Mouse (Mus musculus) lung, embryonic 14.5 days (tissue): ENCODE data around the gene Acad9. TPM values are rescaled to one million over a fixed set of nuclear protein-coding genes. Genes with fewer than 3 reads are reported as not detected.

Experiments
- ATAC-seq: fragments of 200-750 bp; cut with Nextera tagmentation; 2 replicates; pipeline ENCODE4 v1.8.0; 2017; ENCODE audit warnings: mild to moderate bottlenecking, moderate TSS enrichment, moderate library complexity; ENCODE audit not compliant: insufficient read depth
- DNase-seq: peaks from one replicate; pipeline ENCODE4 v3.0.0-alpha.2; 2015
- H3K27ac ChIP-seq: fragments of 300-500 bp; sonication (generic); 2 replicates; pipeline ENCODE4 v1.5.1; 2014; ENCODE audit warnings: low read depth, mild to moderate bottlenecking, moderate library complexity
- H3K27me3 ChIP-seq: fragments of 300-500 bp; sonication (generic); 2 replicates; pipeline ENCODE4 v1.6.1; 2014; ENCODE audit warnings: low read length, control low read depth; ENCODE audit not compliant: insufficient read depth
- H3K36me3 ChIP-seq: fragments of 300-500 bp; sonication (generic); 2 replicates; pipeline ENCODE4 v1.6.1; 2014; ENCODE audit warnings: control low read depth; ENCODE audit not compliant: insufficient read depth
- H3K4me1 ChIP-seq: fragments of 300-500 bp; sonication (generic); 2 replicates; pipeline ENCODE4 v1.6.1; 2014; ENCODE audit warnings: antibody characterized with exemption, control low read depth; ENCODE audit not compliant: insufficient read depth
- H3K4me2 ChIP-seq: fragments of 300-500 bp; sonication (generic); 2 replicates; pipeline ENCODE4 v1.6.1; 2014; ENCODE audit warnings: mild to moderate bottlenecking
- H3K4me3 ChIP-seq: fragments of 300-500 bp; sonication (generic); 2 replicates; pipeline ENCODE4 v1.5.1; 2014; ENCODE audit warnings: low read depth, low read length
- H3K9ac ChIP-seq: fragments of 300-500 bp; sonication (generic); 2 replicates; pipeline ENCODE4 v1.6.1; 2014
- H3K9me3 ChIP-seq: fragments of 300-500 bp; sonication (generic); 2 replicates; pipeline ENCODE4 v1.6.1; 2016; ENCODE audit warnings: low read depth, low read length, control low read depth
- CTCF ChIP-seq: IDR thresholded peaks from 2 replicates; pipeline ENCODE4 v1.5.1; 2016; ENCODE audit warnings: antibody characterized with exemption, low read depth
- WGBS: fragments of 180-500 bp; shearing (Covaris S2); extraction: QIAGEN DNeasy Blood & Tissue Kit; methylation state at CpG from one replicate; pipeline ENCODE4 v1.1.7; 2014; 5-methylcytosine and 5-hydroxymethylcytosine counted together
- polyA plus RNA-seq: library from polyadenylated mRNA; unstranded; fragments of >200 nt; fragmentation: Nextera tagmentation; extraction: Ambion mirVana; gene quantifications from 2 replicates; pipeline ENCODE4 v1.2.1, GENCODE M21; 2014

The Acad9 gene
- polyA plus RNA-seq, 1 experiment from 2014 or later, result 90.4 TPM

- no peak for TF ChIP-seq CTCF
- DNase-seq (no peak), ATAC-seq (no peak)
- no peak overlapping the region for H3K4me3 ChIP-seq
- no peak overlapping the region for H3K27ac ChIP-seq
- no peaks in the 10 kb centered on the region for H3K27me3 ChIP-seq
- no peak overlapping the region for H3K9ac ChIP-seq
- no peaks in the 10 kb centered on the region for H3K4me1 ChIP-seq
- 65% methylated on average over 1 of the region's 1 CpGs for WGBS
- H3K4me2 ChIP-seq, result no peak overlapping the region
- no peaks in the 10 kb centered on the region for H3K36me3 ChIP-seq
- H3K9me3 ChIP-seq, result no peaks in the 10 kb centered on the region
Measured at GRCm38 (mm10) chr3:36138171-36138660, 72.4 kb downstream of the Acad9 start.

- H3K4me2 ChIP-seq, result no peak overlapping the region
- no peaks in the 10 kb centered on the region for H3K27me3 ChIP-seq
- no peak overlapping the region for H3K9ac ChIP-seq
- no peaks in the 10 kb centered on the region for H3K9me3 ChIP-seq
- TF ChIP-seq CTCF, result no peak
- H3K36me3 ChIP-seq, result no peaks in the 10 kb centered on the region
- no peak for DNase-seq
- H3K4me3 ChIP-seq, result no peak overlapping the region
- no peak overlapping the region for H3K27ac ChIP-seq
- H3K4me1 ChIP-seq, result no peaks in the 10 kb centered on the region
- no peak for ATAC-seq
Measured at GRCm38 (mm10) chr3:36138996-36139395, 73.2 kb downstream of the Acad9 start.

Other genes starting within 250 kb of the Acad9 start
- gene Dcun1d1, start 128.5 kb upstream of the Acad9 start, polyA plus RNA-seq, result 97.7 and 102 TPM in 2 replicates
- gene Mccc1, start 65.3 kb upstream of the Acad9 start, polyA plus RNA-seq, result 31.7 and 33.1 TPM in 2 replicates
- not detected in 2 replicates for gene Ccdc144b, start 12.4 kb upstream of the Acad9 start, polyA plus RNA-seq
- gene D3Ertd254e, start 85.0 kb downstream of the Acad9 start, polyA plus RNA-seq, result 9.7 and 10.4 TPM in 2 replicates
- gene Qrfpr, start 156.3 kb downstream of the Acad9 start, polyA plus RNA-seq, result 0.13 TPM in 1 of 2 replicates, not detected in the other